Mouse (Mus musculus): Measurements from ENCODE around the gene Klf12. TPM values are rescaled to one million over a fixed set of nuclear protein-coding genes. Genes with fewer than 3 reads are reported as not detected.
"Not testable (repeated sequence)": the region's sequence is repeated elsewhere in the genome, so short reads cannot be mapped to it uniquely, and the experiment has no call there.

Klf12 gene
- polyA plus RNA-seq, 1 experiment from 2014 or later: 10.6 TPM

- no peak overlapping the region for H3K4me3 ChIP-seq (replicated peaks)
- no peak overlapping the region for H3K27ac ChIP-seq
- 83% methylated on average over 14 of the region's 14 CpGs for WGBS
- no peaks in the 10 kb centered on the region for H3K9me3 ChIP-seq
- no peaks in the 10 kb centered on the region for H3K27me3 ChIP-seq (replicated peaks)
- H3K4me1 ChIP-seq (replicated peaks): no peaks in the 10 kb centered on the region
- H3K9ac ChIP-seq: no peak overlapping the region
- no peak overlapping the region for H3K4me2 ChIP-seq (replicated peaks)
- ATAC-seq: no peak
- no peaks in the 10 kb centered on the region for H3K36me3 ChIP-seq
Observed at GRCm38 (mm10) chr14:99894062-99894461, 390.4 kb downstream of the Klf12 start.

GRCm38 (mm10) chr14:99886503-99886902 lies 398.0 kb downstream of the Klf12 start:
- Histone ChIP-seq H3K27me3 (replicated peaks) (no peaks in the 10 kb centered on the region), H3K9me3 (no peaks in the 10 kb centered on the region), H3K27ac (no peak overlapping the region), H3K4me2 (replicated peaks) (no peak overlapping the region), H3K9ac (no peak overlapping the region), H3K36me3 (no peaks in the 10 kb centered on the region), H3K4me1 (replicated peaks) (no peaks in the 10 kb centered on the region), H3K4me3 (replicated peaks) (no peak overlapping the region)
- ATAC-seq: no peak
- 60% methylated on average over 2 of the region's 2 CpGs for WGBS

- H3K27ac ChIP-seq: no peak overlapping the region
Observed at GRCm38 (mm10) chr14:99885562-99885961, 398.9 kb downstream of the Klf12 start.

GRCm38 (mm10) chr14:99885128-99885527 lies 399.4 kb downstream of the Klf12 start:
- no peaks in the 10 kb centered on the region for H3K4me1 ChIP-seq (replicated peaks)
- 27% methylated on average over 4 of the region's 4 CpGs for WGBS
- H3K27ac ChIP-seq: 0 out of 2 replicates have a peak overlapping the region, but pooled peaks have one; percentile 15

More at GRCm38 (mm10) chr14:99885562-99885961, 398.9 kb downstream of the Klf12 start:
- no peaks in the 10 kb centered on the region for H3K9me3 ChIP-seq
- 49% methylated on average over 2 of the region's 2 CpGs for WGBS
- no peak overlapping the region for H3K4me2 ChIP-seq (replicated peaks)
- no peak overlapping the region for H3K9ac ChIP-seq
- no peak overlapping the region for H3K4me3 ChIP-seq (replicated peaks)
- H3K4me1 ChIP-seq (replicated peaks): no peaks in the 10 kb centered on the region
- H3K36me3 ChIP-seq: no peaks in the 10 kb centered on the region
- ATAC-seq: peak; percentile 66
- H3K27me3 ChIP-seq (replicated peaks): no peaks in the 10 kb centered on the region

GRCm38 (mm10) chr14:99876791-99877578 lies 407.5 kb downstream of the Klf12 start:
- ATAC-seq: no peak
- H3K4me2 ChIP-seq (replicated peaks): no peak overlapping the region
- peaks cover 4% of the 10 kb centered on the region; the same call in 1 of the 2 replicates for H3K36me3 ChIP-seq
- H3K9me3 ChIP-seq: no peaks in the 10 kb centered on the region
- H3K27ac ChIP-seq: no peak overlapping the region
- no peaks in the 10 kb centered on the region for H3K4me1 ChIP-seq (replicated peaks)
- no peaks in the 10 kb centered on the region for H3K27me3 ChIP-seq (replicated peaks)
- WGBS: 75% methylated on average over 5 of the region's 5 CpGs
- no peak overlapping the region for H3K9ac ChIP-seq
- H3K4me3 ChIP-seq (replicated peaks): no peak overlapping the region

More at GRCm38 (mm10) chr14:99885128-99885527, 399.4 kb downstream of the Klf12 start:
- no peak overlapping the region for H3K9ac ChIP-seq
- H3K4me3 ChIP-seq (replicated peaks): no peak overlapping the region
- no peak overlapping the region for H3K4me2 ChIP-seq (replicated peaks)
- peak; percentile 76 for ATAC-seq
- no peaks in the 10 kb centered on the region for H3K36me3 ChIP-seq
- no peaks in the 10 kb centered on the region for H3K27me3 ChIP-seq (replicated peaks)
- no peaks in the 10 kb centered on the region for H3K9me3 ChIP-seq

- no peaks in the 10 kb centered on the region for H3K4me1 ChIP-seq (replicated peaks)
- H3K36me3 ChIP-seq: peaks cover 4% of the 10 kb centered on the region; the same call in 1 of the 2 replicates
- no peak overlapping the region for H3K27ac ChIP-seq
- no peak for ATAC-seq
- H3K4me2 ChIP-seq (replicated peaks): no peak overlapping the region
- H3K9ac ChIP-seq: no peak overlapping the region
- no peaks in the 10 kb centered on the region for H3K9me3 ChIP-seq
- no peaks in the 10 kb centered on the region for H3K27me3 ChIP-seq (replicated peaks)
- no peak overlapping the region for H3K4me3 ChIP-seq (replicated peaks)
- 93% methylated on average over 5 of the region's 5 CpGs for WGBS
Observed at GRCm38 (mm10) chr14:99873725-99874124, 410.8 kb downstream of the Klf12 start.

- no peak overlapping the region for H3K4me2 ChIP-seq (replicated peaks)
- 0 out of 2 replicates have a peak, but pooled peaks cover 5% of the 10 kb centered on the region for H3K4me1 ChIP-seq (replicated peaks)
- H3K36me3 ChIP-seq: no peaks in the 10 kb centered on the region
- H3K27ac ChIP-seq: peak overlapping the region; percentile 64
- no peaks in the 10 kb centered on the region for H3K9me3 ChIP-seq
- peak; percentile 89 for ATAC-seq
- WGBS: 17% methylated on average over 14 of the region's 14 CpGs
- no peak overlapping the region for H3K4me3 ChIP-seq (replicated peaks)
- H3K27me3 ChIP-seq (replicated peaks): no peaks in the 10 kb centered on the region
- no peak overlapping the region for H3K9ac ChIP-seq
Observed at GRCm38 (mm10) chr14:99856158-99857011, 428.1 kb downstream of the Klf12 start.

- not testable (repeated sequence) for H3K27me3 ChIP-seq (replicated peaks); H3K36me3 ChIP-seq; ATAC-seq; H3K4me3 ChIP-seq (replicated peaks); H3K27ac ChIP-seq; H3K9ac ChIP-seq; H3K4me1 ChIP-seq (replicated peaks); H3K4me2 ChIP-seq (replicated peaks); H3K9me3 ChIP-seq
Observed at GRCm38 (mm10) chr14:99854467-99854807, 430.0 kb downstream of the Klf12 start.

GRCm38 (mm10) chr14:99853769-99854466 lies 430.6 kb downstream of the Klf12 start:
- 27% methylated on average over 4 of the region's 4 CpGs for WGBS
- H3K4me1 ChIP-seq (replicated peaks): not testable (repeated sequence)
- peak; percentile 66 for ATAC-seq

GRCm38 (mm10) chr14:99850350-99850749 lies 434.1 kb downstream of the Klf12 start:
- H3K4me2 ChIP-seq (replicated peaks): no peak overlapping the region
- no peaks in the 10 kb centered on the region for H3K27me3 ChIP-seq (replicated peaks)
- no peaks in the 10 kb centered on the region for H3K9me3 ChIP-seq
- no peaks in the 10 kb centered on the region for H3K36me3 ChIP-seq
- 82% methylated on average over 10 of the region's 10 CpGs for WGBS
- ATAC-seq: no peak
- 0 out of 2 replicates have a peak, but pooled peaks cover 2% of the 10 kb centered on the region for H3K4me1 ChIP-seq (replicated peaks)
- H3K4me3 ChIP-seq (replicated peaks): no peak overlapping the region
- H3K27ac ChIP-seq: no peak overlapping the region
- no peak overlapping the region for H3K9ac ChIP-seq

More at GRCm38 (mm10) chr14:99853769-99854466, 430.6 kb downstream of the Klf12 start:
- H3K4me3 ChIP-seq (replicated peaks); H3K27me3 ChIP-seq (replicated peaks); H3K9me3 ChIP-seq; H3K4me2 ChIP-seq (replicated peaks); H3K9ac ChIP-seq; H3K36me3 ChIP-seq: not testable (repeated sequence)
- peak overlapping the region; percentile 64 for H3K27ac ChIP-seq

- no peak overlapping the region for H3K4me2 ChIP-seq (replicated peaks)
- 85% methylated on average over 2 of the region's 2 CpGs for WGBS
- no peak overlapping the region for H3K27ac ChIP-seq
- no peaks in the 10 kb centered on the region for H3K36me3 ChIP-seq
- no peak overlapping the region for H3K4me3 ChIP-seq (replicated peaks)
- ATAC-seq: no peak
- no peak overlapping the region for H3K9ac ChIP-seq
- H3K4me1 ChIP-seq (replicated peaks): 0 out of 2 replicates have a peak, but pooled peaks cover 2% of the 10 kb centered on the region
- H3K27me3 ChIP-seq (replicated peaks): no peaks in the 10 kb centered on the region
- no peaks in the 10 kb centered on the region for H3K9me3 ChIP-seq
Observed at GRCm38 (mm10) chr14:99847502-99847901, 437.0 kb downstream of the Klf12 start.

- Histone ChIP-seq H3K4me2 (replicated peaks) (no peak overlapping the region), H3K4me3 (replicated peaks) (no peak overlapping the region), H3K27ac (no peak overlapping the region), H3K9me3 (no peaks in the 10 kb centered on the region), H3K27me3 (replicated peaks) (no peaks in the 10 kb centered on the region), H3K4me1 (replicated peaks) (no peaks in the 10 kb centered on the region), H3K9ac (no peak overlapping the region), H3K36me3 (no peaks in the 10 kb centered on the region)
- ATAC-seq: 0 out of 2 replicates have a peak, but pooled peaks have one; percentile 34
- 26% methylated on average over 1 of the region's 1 CpGs for WGBS
Observed at GRCm38 (mm10) chr14:99826713-99827112, 457.8 kb downstream of the Klf12 start.

Data from intestine, embryonic 15.5 days (tissue).